Mouse (Mus musculus) layer of hippocampus, postnatal 14 days (tissue): ENCODE data around the gene Mras. TPM values are rescaled to one million over a fixed set of nuclear protein-coding genes. Genes with fewer than 3 reads are reported as not detected.
A peak's percentile ranks its signal among the peaks of the same experiment; 100 is the strongest.

ENCODE experiments used
- DNase-seq, 2 experiments: peaks; one replicate each; pipeline ENCODE4 v3.0.0; 2021 to 2022; ENCODE audit warnings: low spot score in 2 of 2, mixed read lengths in 1 of 2
- total RNA-seq, 2 experiments: library from RNA; stranded (reverse); gene quantifications; 2 replicates each; pipeline ENCODE4 v1.2.3; 2021

Mras gene
- total RNA-seq, 2 experiments from 2014 or later, result 102 to 109 TPM

DNA sequence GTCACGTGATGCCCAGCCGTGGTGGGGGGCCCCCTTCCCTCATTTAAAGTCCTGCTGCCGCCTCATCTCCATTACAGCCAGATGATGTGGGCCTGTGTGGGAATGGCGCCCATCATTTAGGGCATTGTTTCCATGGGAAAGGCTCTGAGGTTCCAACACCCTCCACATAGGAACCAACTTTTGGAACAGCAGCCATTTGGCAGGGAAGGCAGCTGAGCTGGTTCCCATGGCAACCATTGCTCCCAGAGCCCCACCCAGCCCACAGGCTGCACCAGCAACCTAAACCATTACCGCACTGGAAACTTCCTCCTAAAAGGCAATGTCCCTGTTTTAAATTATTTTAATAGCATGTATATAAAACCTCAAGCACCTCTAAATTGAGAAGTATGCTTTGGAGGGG lies 18.8 kb downstream of the Mras start:
- DNase-seq, result peak; percentile 76 to 89

DNA sequence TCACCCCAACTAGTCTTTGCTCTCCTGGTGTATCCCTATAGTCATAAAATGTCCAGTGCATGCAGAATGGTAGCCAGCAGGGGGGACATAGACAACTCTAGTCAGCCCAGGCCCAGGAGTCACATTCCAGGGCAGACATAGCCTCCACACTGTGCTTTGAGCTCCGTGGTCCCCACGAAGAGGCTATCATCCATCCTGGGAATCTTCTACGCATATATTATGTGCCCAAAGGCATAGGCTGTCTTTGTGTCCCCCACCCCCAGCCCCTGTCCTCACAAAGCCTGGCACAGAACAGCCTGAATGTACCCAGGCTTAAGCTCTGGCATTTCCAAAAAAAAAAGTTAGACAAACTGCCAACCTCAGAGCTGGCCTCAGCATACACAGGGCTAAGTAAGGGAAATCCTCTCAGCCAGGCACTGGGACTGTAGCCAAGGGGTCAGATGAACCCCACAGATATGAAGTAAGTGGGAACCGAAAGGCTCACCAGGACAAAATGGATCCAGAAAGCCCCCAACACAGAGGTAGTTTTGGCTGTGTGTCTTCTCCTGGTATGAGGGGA lies 19.8 kb downstream of the Mras start:
- peak in 1 of 2 experiments; percentile 74 for DNase-seq

DNA sequence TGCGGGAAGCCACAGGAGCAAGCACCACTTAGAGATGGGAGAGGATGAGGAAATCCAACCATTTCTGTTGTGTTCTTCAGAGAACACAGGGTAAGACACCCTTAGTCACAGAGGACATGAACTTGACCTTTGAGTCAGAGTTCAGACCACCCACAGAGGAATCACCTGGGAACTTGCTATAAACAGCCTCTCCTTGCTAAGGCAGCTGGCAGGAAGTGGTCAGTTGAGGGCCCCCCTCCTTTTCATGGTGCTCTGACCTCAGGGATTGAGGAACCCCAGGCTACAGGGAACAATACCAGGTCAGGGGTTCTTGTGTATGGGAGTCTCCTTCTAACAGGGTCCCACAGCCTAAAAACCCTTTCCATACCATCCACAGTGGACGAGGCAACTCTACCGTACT lies 20.4 kb downstream of the Mras start:
- no peak for DNase-seq

DNA sequence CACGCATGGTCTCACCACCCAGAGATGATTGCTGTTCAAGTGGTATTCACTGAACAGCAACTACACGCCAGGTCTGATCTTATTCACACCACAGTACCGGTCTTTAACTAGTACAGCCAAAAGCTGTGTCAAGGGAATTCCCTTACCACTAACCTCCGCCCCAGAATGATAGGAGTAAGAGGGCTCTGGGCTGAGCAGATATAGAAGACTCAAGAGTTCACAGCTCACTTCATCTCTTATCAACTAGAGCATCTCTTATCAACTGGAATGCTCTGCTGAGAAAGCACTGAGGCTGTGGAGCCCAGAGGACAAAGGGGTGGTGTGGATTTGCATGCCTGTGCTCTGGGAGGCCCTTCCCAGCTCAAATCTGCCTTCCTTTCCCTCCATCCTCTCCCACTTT lies 25.4 kb downstream of the Mras start:
- no peak for DNase-seq

DNA sequence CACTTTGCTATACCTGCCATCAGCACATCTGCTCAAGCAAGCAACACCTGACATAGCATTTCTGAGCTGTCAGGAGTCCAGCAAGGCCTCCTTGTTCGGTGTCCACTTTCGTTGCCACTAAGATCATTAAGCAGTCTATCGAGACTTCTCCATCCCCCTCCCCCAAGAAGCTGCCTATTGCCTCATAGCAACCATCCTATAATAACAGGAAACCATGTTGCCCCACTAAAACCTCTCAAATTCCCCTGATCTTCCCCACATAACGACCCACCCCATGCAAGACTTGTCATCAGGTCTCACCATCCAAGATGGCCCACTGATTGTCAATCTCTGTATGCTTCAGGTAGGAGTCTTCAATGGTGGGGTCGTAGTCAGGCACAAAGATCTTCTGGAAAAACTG lies 26.1 kb downstream of the Mras start:
- DNase-seq, result no peak

DNA sequence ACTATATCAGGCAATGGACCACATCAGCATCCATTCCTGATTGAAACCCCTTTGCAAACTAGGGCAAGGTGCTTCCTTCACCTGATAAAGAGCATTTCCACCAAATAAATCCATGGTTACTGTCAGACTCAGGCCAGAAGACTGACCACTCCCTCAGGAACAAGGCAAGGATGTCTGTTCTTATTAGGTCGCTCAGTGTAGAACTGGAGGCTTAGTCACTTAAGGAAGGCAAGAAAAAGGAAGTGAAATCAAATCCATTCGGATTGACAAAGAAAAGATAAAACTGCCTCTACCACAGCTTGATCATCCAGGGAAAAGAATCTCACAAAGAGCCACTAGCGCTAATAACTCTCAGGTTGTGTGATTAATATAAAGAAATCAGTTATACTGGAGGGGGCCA lies 27.9 kb downstream of the Mras start:
- DNase-seq, result no peak

DNA sequence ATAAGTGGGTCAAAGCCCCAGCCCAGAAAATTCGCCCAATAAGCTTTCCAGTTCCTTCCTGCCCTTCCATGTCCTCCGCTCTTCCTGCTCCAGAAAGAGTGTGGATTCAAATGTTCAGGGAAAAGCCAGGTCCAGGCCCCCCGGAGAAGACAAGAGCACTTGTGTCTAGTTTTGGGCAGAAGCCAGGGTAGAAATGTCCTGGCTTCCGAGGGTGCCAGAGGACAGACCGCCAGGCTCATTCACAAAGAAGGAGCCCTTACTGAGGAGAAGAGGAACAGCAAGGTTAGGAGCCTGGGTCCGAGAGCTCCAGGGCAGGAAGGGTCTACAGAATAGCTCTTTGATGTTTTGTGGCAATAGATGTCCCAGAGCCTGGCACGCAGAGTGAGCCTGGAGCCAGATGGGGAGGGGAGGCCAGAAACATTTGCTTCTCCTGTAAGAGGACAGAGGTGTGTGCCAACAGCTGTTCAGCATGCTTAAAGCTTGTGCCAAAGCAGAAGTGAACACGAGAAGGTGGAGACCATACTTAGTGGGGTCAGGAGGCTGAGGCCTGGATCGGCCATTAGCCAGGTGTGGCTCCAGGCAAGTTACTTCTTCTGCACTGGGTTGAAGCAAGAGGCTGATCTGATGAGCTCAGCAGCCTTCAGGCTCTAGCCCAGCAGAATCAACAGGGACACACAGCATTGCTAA lies 35.8 kb downstream of the Mras start:
- DNase-seq, result peak in 1 of 2 experiments; percentile 85

DNA sequence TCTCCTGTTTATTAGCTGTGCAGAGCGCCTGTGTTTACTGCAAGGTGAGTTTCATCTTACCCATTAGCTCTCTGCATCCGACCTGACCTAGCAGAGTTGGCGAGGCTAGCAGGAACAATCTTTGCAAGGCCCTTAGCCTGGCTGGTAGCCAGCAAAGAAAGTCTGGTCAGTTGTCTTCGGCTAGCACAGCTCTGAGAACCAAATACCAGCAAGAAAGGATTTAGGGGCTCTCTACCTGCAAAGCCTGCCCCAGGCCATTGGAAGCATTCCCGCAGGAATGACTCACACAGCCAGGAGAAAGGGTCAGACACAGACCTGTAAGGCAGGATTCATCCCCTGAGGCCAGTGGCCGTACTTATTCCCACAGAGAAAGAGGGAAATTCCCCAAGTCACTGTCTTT lies 36.4 kb downstream of the Mras start:
- DNase-seq, result no peak

DNA sequence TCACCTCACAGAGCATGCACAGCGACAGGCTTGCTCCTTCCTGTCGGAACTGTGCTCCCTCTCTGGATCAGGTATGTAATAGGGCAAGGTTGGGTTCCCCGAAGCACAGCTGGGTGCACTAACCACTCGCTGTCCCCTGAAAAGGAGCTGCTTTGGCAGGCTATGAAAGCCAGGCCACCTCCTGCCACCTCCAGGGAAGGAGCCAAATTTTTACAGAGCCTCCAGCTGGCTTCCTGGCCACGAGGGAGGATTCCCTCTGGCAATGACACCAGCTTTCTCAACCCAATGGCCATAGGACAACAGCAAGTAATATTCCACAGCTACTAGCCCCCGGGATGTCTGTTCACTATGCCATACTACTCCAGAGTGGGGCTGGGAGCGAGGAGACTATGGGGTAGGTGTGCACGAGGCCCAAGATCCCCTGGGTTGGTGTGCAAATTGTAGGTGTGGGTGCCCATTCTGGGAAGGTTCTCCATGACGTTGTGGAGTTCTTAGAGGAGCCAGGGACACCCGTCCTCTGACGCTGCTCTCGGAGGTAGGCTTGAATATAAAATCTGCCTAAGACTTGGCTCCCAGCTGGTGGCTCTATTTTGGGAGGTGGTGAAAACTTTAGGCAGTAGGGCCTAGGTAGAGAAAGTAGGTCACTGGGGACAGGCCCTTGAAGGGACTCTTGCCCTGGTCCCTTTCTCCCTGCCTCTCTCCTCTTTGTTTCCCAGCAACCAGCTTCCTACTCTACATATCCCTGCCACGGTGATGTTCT lies 39.9 kb downstream of the Mras start:
- DNase-seq, result no peak

DNA sequence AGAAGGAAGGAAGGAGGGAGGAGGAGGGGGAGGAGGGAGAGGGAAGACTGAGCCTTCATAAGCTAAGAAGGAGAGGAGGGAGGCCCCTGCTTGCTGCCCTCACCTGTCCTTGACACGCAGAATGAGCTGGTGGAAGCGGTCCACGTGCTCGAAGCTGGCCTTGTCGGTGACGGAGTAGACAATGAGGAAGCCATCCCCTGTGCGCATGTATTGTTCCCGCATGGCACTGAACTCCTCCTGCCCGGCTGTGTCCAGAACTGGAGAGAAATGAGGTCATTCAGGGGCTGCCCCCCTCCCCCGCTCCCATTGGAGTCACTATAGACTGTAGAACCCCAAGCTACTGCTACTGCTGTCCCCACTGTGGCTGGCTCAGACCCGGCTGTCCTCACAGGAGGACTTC lies 42.8 kb downstream of the Mras start:
- no peak for DNase-seq

DNA sequence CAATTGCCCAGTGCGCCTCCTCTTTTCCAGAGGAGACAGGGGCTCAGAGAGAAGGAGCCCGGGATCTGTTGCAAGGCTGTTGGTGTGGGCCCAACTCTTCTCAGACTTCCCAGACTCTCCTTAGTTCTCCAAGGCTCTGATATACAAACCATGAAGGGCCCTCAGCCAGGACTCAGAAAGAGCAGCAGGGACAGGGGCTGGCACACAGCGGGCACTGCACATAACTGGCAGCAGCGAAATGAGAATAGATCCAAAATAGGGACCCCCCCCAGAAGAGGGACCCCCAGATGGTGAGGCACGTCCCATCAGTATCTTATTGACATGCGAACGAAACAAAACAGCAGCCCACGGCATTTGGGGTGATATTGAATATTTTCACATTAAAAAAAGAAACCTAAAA lies 44.0 kb downstream of the Mras start:
- no peak for DNase-seq

DNA sequence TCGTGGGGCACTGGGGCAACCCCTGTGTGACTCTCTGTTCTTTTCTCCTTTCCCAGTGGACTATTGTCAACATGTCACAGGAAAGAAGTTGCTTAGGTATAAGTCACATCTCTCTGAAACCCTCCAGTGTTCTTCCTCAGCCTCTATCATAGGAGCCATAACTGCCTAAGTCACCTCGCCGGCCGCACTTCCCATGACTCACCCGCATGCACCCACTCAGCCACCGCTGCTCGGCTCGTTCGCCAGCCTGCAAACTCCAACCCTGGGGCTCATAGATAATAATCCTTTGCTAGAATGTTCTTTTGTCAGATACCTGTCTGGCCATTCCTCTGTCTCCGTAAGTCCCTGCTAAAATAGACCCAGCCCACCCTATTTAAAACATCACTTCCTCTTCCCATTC lies 45.6 kb downstream of the Mras start:
- no peak for DNase-seq

DNA sequence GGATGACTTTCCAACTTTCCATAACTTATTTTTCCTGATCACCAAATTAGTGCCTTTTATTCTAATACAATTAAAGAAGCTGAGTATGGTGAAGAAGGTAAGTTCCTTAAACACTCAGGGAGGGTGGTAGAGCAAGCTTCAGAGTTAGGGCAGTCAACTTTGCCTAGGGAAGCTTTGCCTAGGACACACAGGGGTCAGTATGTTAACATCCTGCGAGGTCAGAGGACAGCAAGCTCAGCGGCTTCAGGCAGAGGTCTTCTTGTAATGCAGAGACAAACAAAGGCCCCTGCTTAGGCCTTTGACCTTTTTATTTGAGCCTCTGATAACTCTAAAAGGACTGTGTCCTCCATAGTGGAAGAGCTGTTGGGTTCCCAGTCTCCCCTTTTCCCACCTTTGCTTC lies 46.5 kb downstream of the Mras start:
- no peak for DNase-seq

DNA sequence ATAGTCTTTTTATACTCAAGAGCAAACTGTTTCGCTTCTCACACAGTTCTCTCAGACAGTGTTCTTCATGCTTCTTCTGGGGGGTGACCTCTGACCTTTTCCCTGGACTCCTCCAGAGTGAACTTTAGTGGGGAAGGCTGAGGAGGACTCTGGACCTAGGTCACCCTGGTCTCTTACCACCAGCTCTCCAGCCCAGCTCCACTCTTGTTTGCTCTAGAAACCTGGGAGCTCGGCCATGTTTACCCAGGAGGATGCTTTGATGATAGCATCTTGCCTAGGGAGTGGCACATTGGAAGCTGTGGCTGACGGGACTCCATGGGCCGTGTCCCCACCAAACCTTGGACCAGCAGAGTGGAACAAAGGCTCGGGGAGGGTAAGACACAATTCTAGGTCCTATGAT lies 47.0 kb downstream of the Mras start:
- DNase-seq, result no peak

DNA sequence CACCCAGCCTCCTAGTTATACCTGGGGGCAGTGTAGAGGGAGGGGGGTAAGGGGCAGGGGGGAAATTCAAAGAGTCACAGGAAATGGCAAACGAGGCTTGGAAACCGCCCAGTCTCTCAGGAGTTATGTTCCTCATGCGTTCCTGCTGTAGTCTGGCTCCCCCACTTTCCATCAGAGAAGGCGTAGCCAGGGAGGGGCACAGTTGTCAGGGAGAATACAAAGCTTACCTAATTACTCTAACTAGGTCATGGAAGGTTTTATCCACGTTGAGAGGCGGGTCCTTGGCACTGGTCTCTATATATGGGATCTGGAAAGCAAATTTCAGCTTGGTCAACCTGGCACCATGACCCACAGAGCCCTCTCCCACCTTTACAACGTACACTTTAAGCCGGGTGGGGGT lies 47.7 kb downstream of the Mras start:
- DNase-seq, result no peak

DNA sequence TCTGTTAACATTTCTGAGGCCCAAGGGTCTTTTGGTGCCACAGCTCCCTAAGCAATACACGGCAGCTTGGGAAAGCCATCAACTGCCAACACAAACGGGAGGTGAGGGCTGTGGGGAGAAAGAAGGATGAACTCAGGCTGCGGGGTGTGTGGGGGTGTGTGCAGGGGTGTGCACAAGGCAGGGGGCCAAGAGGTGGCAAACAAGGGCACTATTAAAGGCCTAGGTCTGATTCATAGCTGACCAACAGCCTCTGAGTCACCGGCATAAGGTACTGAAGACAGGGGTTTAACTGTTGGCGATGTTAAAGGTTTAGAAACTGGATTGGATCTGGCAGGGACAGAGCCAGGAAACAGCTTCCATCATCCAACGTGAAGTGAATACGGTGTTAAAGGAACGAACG lies 48.3 kb downstream of the Mras start:
- no peak for DNase-seq

DNA sequence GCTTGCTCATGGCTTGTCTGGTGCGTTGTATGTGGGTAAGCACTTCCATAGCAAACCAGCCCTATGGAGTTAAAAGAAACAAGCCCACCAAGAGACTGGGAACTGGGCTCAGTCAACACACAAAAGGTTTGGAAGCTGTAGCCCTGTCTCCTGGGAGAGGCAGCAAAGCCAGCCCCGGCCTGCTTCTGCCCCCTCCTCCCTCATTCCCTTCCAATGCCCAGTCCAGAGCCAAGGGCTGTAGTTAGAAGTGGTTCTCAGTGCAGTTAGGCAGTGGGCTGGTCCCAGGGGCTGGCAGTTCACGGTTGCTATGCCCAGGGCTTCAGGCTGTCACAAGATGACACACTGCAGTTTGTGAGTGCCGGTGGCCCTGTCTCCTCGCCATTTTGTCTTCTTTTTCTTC lies 49.1 kb downstream of the Mras start:
- peak in 1 of 2 experiments; percentile 71 for DNase-seq

DNA sequence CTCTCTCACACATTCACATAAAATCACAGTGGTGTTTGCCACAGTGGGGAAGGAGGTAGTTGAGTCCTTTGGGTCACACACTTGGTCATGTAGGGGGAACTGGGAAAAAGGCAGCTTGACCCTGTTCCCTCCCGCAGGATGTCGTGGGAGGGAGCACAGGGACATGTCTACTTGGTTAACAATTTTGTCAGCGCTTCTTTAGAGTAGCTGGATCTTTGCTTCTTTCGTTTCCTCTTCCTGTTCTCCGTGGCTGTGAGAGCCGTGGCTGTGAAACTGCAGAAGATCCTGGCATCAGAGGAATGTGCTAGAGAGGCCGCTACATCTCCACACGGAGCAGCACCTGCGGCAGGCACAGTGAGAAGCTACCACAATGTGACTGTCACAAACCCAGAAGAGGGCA lies 54.6 kb downstream of the Mras start:
- DNase-seq, result no peak

DNA sequence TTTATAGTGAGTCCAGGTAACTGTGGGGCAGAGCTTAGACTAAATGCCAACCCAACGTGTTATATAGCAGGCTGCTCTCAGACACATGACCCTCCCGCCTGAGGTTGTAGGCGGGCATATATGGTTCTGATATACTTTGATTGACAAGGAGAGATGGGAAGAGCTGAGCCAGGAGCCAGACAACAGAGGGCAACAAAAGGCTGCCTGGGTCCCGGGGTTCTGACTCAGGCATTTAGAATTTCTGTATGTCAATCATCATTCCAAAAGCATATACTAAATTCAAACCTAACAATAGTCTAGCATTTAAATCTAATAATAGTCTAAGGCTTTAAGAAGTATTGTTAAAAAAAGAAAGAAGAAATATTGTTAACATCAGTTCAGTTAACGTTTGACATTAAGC lies 58.0 kb downstream of the Mras start:
- DNase-seq, result no peak

DNA sequence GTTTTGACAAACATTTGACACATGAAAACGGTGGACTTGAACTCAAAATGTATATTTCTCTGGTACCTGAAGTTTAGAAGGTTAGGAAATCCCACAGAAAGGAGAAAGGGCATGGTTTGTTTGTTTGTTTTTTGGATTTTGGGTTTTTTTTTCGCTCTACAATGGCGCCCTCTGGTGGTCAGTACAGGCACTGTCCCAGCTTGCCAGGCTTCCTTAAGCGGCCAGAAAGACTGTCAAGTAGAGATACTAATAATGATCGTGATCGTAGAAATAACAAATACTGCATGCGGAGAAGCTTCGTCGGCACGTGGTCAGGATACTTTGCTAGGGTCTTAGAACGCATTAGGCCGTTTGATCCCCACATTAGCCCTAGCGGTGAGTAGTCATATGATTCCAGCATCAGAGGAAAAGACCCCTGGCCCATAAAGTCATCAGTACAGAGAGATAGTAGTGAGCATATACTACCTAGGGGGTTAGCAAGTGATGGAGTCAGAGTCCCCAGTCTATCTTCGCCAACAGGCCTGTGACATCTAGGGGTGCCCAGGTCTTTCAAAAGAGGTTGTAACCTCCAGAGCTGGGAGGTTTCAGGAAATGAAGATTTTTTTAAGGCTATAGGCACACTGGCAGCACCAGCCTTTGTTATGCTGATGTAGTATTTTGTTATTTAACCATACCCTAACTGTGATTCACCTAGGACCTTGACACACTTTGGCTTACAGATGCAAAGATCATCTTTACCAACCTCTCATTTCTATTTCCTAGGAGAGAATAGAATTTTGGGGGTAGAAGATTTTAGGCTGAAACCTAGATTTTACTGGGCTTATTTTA lies 60.4 kb downstream of the Mras start:
- peak; percentile 68 for DNase-seq

DNA sequence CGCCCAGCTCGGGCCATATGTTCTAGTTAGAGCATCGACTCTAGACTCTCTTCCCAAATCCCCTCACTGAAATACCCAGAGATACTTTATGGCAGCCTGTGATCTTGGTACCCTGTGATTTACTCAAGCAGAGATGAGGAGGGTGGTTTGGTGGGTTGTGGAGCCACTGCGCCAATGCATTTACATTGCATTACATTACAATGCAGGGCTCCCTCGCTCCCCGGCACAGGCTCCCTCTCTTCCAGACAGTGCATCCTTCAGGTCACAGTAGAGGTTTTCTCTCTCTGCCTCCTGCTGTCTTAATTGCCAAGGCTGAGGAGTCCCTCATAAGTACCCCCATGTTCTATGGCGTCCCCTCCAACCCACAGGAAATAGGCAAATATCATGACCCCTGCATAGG lies 68.8 kb downstream of the Mras start:
- no peak for DNase-seq

DNA sequence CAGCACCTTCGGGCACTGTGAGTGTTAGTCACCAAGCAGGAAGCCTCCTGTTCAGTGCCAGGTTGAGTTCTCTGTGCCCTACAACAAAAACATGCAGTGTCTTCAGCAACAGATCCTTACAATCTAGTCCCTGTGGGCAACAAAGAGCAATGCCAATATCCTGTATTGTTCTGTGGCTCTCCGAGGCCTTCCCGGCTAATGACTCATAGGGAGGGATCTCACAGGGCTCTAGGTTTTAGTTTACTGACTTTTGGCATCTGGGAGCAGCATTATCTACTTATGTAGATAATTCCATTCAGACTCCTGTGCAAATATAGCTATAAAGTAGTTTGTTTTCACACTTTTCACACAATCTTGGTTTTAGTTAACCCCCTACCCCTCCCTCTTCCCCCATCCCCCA lies 71.3 kb downstream of the Mras start:
- no peak for DNase-seq
